Mouse (Mus musculus) intestine, embryonic 15.5 days (tissue): ENCODE measurements around the gene Hist1h2bl. TPM values are rescaled to one million over a fixed set of nuclear protein-coding genes. Genes with fewer than 3 reads are reported as not detected.
"Not testable (repeated sequence)": the region's sequence is repeated elsewhere in the genome, so short reads cannot be mapped to it uniquely, and the experiment has no call there.

ENCODE experiments used
- ATAC-seq: fragments of 200-750 bp; cut with Nextera tagmentation; 2 replicates; pipeline ENCODE4 v1.8.0; 2017; ENCODE audit warnings: moderate TSS enrichment, moderate library complexity
- H3K27ac ChIP-seq: fragments of 300-500 bp; sonication (generic); 2 replicates; pipeline ENCODE4 v1.5.1; 2015; ENCODE audit warnings: mild to moderate bottlenecking, inconsistent platforms
- H3K27me3 ChIP-seq: fragments of 300-500 bp; sonication (generic); replicated peaks from 2 replicates; pipeline ENCODE4 v1.6.1; 2015; ENCODE audit warnings: inconsistent platforms
- H3K36me3 ChIP-seq: fragments of 300-500 bp; sonication (generic); 2 replicates; pipeline ENCODE4 v1.6.1; 2015; ENCODE audit warnings: inconsistent platforms
- H3K4me1 ChIP-seq: fragments of 300-500 bp; sonication (generic); replicated peaks from 2 replicates; pipeline ENCODE4 v1.6.1; 2015; ENCODE audit warnings: inconsistent platforms
- H3K4me2 ChIP-seq: fragments of 300-500 bp; sonication (generic); replicated peaks from 2 replicates; pipeline ENCODE4 v1.6.1; 2015; ENCODE audit warnings: mild to moderate bottlenecking, inconsistent platforms
- H3K4me3 ChIP-seq: fragments of 300-500 bp; sonication (generic); replicated peaks from 2 replicates; pipeline ENCODE4 v1.5.1; 2015; ENCODE audit warnings: inconsistent platforms
- H3K9ac ChIP-seq: fragments of 300-500 bp; sonication (generic); 2 replicates; pipeline ENCODE4 v1.6.1; 2015; ENCODE audit warnings: inconsistent platforms
- H3K9me3 ChIP-seq: fragments of 300-500 bp; sonication (generic); 2 replicates; pipeline ENCODE4 v1.6.1; 2016; ENCODE audit warnings: inconsistent platforms
- WGBS: fragments of 180-500 bp; shearing (Covaris S2); methylation state at CpG from one replicate; pipeline ENCODE4 v1.1.7; 2015; 5-methylcytosine and 5-hydroxymethylcytosine counted together
- polyA plus RNA-seq: library from polyadenylated mRNA; unstranded; fragments of >200 nt; fragmentation: Nextera tagmentation; extraction: Ambion mirVana; gene quantifications from 2 replicates; pipeline ENCODE4 v1.2.1, GENCODE M21; 2015

The Hist1h2bl gene
- polyA plus RNA-seq, 1 experiment from 2014 or later = 1.4 TPM

- H3K9me3 ChIP-seq = no peaks in the 10 kb centered on the region
- H3K9ac ChIP-seq = no peak overlapping the region
- no peak overlapping the region for H3K27ac ChIP-seq
- H3K4me3 ChIP-seq = no peak overlapping the region
- H3K4me2 ChIP-seq = no peak overlapping the region
- WGBS = 33% methylated on average over 1 of the region's 1 CpGs
- 0 out of 2 replicates have a peak, but pooled peaks cover 4% of the 10 kb centered on the region for H3K4me1 ChIP-seq
- no peak for ATAC-seq
- no peaks in the 10 kb centered on the region for H3K36me3 ChIP-seq
- no peaks in the 10 kb centered on the region for H3K27me3 ChIP-seq
Observed at GRCm38 (mm10) chr13:21745006-21745405, 29.1 kb upstream of the Hist1h2bl start.

DNA sequence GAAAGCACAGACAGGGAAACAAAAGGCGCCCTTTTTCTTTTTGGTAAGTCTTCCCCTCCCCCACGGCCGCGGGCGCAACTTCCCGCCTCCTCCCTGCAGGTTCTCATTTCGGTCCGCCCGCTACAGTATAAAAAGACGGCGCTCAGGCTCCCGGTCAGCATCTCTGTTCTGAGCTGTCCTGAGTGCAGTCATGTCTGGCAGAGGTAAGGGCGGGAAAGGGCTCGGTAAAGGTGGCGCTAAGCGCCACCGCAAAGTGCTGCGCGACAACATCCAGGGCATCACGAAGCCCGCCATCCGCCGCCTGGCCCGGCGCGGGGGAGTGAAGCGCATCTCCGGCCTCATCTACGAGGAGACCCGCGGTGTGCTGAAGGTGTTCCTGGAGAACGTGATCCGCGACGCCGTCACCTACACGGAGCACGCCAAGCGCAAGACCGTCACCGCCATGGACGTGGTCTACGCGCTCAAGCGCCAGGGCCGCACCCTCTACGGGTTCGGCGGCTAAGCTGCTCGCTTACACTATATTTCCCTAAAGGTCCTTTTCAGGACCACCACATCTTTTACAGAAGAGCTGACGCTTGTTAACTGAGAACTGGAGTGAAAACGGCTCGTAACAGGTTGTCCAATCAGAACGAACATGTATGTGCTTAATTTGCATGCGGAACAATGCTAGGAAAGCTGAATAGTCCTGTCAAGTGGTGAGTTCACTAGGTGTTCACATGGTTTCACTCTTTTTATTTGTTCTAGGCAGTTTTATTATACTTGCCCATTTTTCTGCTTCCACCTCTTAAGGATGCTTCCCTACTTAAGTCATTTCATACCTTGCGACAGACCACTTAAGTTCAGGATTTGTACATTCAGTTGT lies 19.2 kb upstream of the Hist1h2bl start, which contains the start of gene Hist1h4j:
TSS of gene Hist1h4j (plus strand) at position 159 of the 862 bp plus-strand sequence.
- ATAC-seq = peak; percentile 92
- H3K4me3 ChIP-seq = peak within 1 kb of the TSS; percentile 45
- H3K9ac ChIP-seq = peak within 1 kb of the TSS; percentile 60
- H3K36me3 ChIP-seq, H3K9me3 ChIP-seq, H3K4me1 ChIP-seq, H3K27me3 ChIP-seq: not testable (repeated sequence)
- under 1% methylated on average over 43 of the region's 56 CpGs for whole genome bisulfite sequencing
- peak within 1 kb of the TSS; percentile 96 for H3K27ac ChIP-seq
- H3K4me2 ChIP-seq = peak within 1 kb of the TSS; percentile 57

- Histone ChIP-seq H3K9ac (peak overlapping the region; percentile 60), H3K9me3 (no peaks in the 10 kb centered on the region), H3K4me2 (peak overlapping the region; percentile 57), H3K27ac (peak overlapping the region; percentile 96), H3K4me1 (no peaks in the 10 kb centered on the region; the same call in 1 of the 2 replicates), H3K4me3 (peak overlapping the region; percentile 45), H3K36me3 (no peaks in the 10 kb centered on the region), H3K27me3 (no peaks in the 10 kb centered on the region)
- ATAC-seq = peak; percentile 84
- WGBS = under 1% methylated on average over 21 of the region's 21 CpGs
Observed at GRCm38 (mm10) chr13:21734010-21734905, 18.3 kb upstream of the Hist1h2bl start.

DNA sequence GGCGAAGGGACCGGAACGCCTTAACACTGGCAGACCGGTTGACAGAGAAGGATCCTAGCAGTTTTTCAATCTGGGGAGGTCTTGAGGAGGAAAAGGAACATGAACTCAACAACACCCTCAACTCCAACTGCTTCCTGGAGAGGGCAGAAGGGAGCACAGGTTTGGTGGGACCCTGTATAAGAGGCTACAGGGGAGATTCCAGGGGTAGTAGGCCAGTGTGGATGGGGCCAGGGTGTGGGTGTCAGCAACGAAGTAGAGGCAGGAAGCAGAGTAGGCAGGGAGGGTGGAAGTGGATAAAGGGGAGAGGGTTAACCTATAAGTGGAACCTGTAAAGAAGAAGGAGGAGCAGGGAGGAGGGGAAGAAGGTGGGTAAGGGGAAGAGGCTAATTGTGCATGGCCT lies 17.5 kb upstream of the Hist1h2bl start:
- 80% methylated on average over 5 of the region's 5 CpGs for WGBS
- no peaks in the 10 kb centered on the region; the same call in 1 of the 2 replicates for H3K4me1 ChIP-seq
- H3K4me2 ChIP-seq = no peak overlapping the region
- H3K36me3 ChIP-seq = no peaks in the 10 kb centered on the region
- H3K9ac ChIP-seq = no peak overlapping the region
- no peak for ATAC-seq
- no peak overlapping the region for H3K27ac ChIP-seq
- no peak overlapping the region for H3K4me3 ChIP-seq
- no peaks in the 10 kb centered on the region for H3K9me3 ChIP-seq
- no peaks in the 10 kb centered on the region for H3K27me3 ChIP-seq

- ATAC-seq = no peak
- H3K36me3 ChIP-seq = no peaks in the 10 kb centered on the region
- WGBS = 61% methylated on average over 1 of the region's 1 CpGs
- no peak overlapping the region for H3K4me2 ChIP-seq
- H3K27me3 ChIP-seq = no peaks in the 10 kb centered on the region
- H3K9ac ChIP-seq = no peak overlapping the region
- no peak overlapping the region for H3K4me3 ChIP-seq
- no peaks in the 10 kb centered on the region for H3K9me3 ChIP-seq
- H3K4me1 ChIP-seq = no peaks in the 10 kb centered on the region; the same call in 1 of the 2 replicates
- no peak overlapping the region for H3K27ac ChIP-seq
Observed at GRCm38 (mm10) chr13:21729544-21729943, 13.6 kb upstream of the Hist1h2bl start.

DNA sequence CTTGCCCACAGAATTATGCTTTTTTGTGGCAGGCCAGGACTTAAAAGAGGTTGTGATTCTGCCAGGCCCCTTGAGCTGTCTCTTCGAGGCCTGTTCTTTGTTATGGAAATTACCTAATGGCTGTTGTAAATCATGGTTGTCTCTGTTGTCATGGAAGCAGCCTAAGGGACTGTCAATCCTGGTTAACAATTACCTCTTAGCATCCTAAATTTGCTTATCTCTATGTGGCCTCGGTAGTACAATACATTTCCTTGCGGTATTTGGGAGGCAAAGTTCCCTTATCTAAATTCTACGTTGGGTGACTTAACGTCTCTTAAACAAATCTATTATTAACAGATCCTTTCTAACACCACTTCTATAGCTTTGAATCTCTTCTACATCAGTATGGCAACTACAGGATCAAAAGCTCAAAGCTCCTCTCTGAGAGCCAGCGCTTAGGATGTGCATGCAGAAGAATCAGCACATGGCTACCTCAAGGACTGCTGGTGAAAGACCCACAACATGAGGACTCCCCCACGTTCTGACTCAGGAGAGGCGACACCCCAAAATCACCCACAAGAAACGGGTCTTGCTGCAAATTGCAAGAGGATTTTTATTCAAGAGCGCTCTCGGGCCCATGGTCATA lies 12.1 kb upstream of the Hist1h2bl start:
- Histone ChIP-seq H3K36me3 (no peaks in the 10 kb centered on the region), H3K27me3 (no peaks in the 10 kb centered on the region), H3K27ac (no peak overlapping the region), H3K4me3 (no peak overlapping the region), H3K9me3 (no peaks in the 10 kb centered on the region), H3K4me2 (no peak overlapping the region), H3K9ac (no peak overlapping the region), H3K4me1 (no peaks in the 10 kb centered on the region; the same call in 1 of the 2 replicates)
- 30% methylated on average over 11 of the region's 11 CpGs for WGBS
- peak; percentile 69 for ATAC-seq

GRCm38 (mm10) chr13:21722993-21723836 lies 7.3 kb upstream of the Hist1h2bl start:
- Histone ChIP-seq H3K36me3 (no peaks in the 10 kb centered on the region), H3K27ac (no peak overlapping the region; the same call in 1 of the 2 replicates), H3K27me3 (no peaks in the 10 kb centered on the region), H3K4me1 (peaks cover 7% of the 10 kb centered on the region), H3K9ac (no peak overlapping the region), H3K9me3 (no peaks in the 10 kb centered on the region), H3K4me3 (no peak overlapping the region), H3K4me2 (peak overlapping the region; percentile 60; the same call in 1 of the 2 replicates)
- no peak for ATAC-seq
- 38% methylated on average over 5 of the region's 5 CpGs for WGBS

GRCm38 (mm10) chr13:21722373-21722925 lies 6.5 kb upstream of the Hist1h2bl start:
- Histone ChIP-seq H3K4me2 (peak overlapping the region; percentile 60), H3K4me3 (peak overlapping the region; percentile 29), H3K36me3 (no peaks in the 10 kb centered on the region), H3K27ac (peak overlapping the region; percentile 87), H3K4me1 (peaks cover 8% of the 10 kb centered on the region), H3K9me3 (no peaks in the 10 kb centered on the region), H3K27me3 (no peaks in the 10 kb centered on the region), H3K9ac (peak overlapping the region; percentile 41)
- peak; percentile 17 for ATAC-seq
- 3% methylated on average over 11 of the region's 11 CpGs for WGBS

- whole genome bisulfite sequencing = under 1% methylated on average over 37 of the region's 37 CpGs
- H3K4me1 ChIP-seq, H3K27me3 ChIP-seq, H3K9me3 ChIP-seq, H3K36me3 ChIP-seq: not testable (repeated sequence)
- Histone ChIP-seq H3K4me2 (peak within 1 kb of the TSS; percentile 61), H3K4me3 (peak within 1 kb of the TSS; percentile 37), H3K27ac (peak within 1 kb of the TSS; percentile 87), H3K9ac (peak within 1 kb of the TSS; percentile 41)
- ATAC-seq = peak; percentile 96
Observed at GRCm38 (mm10) chr13:21721757-21722372, 5.9 kb upstream of the Hist1h2bl start, which contains the start of gene Hist1h2bm. Hist1h2bm (plus strand) TSS chr13:21722044.

DNA sequence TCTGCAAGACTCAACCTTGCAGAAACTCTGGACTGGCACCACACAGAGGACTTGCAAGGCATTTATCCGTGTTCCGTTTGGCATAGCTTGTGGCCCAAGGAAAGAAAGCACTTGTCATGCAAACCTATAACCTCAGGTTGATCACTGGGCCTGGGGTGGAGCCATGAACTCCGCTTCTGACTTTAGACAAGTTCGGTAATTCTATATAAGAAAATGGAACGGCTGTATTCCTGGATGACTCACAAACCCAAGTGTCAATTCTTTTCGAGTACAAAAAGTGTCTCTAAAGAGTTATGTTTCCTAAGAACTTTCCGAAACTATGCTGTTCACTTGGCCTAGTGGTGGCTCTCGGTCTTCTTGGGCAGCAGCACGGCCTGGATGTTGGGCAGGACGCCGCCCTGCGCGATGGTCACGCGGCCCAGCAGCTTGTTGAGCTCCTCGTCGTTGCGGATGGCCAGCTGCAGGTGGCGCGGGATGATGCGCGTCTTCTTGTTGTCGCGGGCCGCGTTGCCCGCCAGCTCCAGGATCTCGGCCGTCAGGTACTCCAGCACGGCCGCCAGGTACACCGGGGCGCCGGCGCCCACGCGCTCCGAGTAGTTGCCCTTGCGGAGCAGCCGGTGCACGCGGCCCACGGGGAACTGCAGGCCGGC lies 5.3 kb upstream of the Hist1h2bl start:
- Histone ChIP-seq H3K4me3 (peak overlapping the region; percentile 37), H3K4me2 (peak overlapping the region; percentile 61), H3K9ac (peak overlapping the region; percentile 30; the same call in 1 of the 2 replicates), H3K27ac (peak overlapping the region; percentile 82)
- H3K27me3 ChIP-seq, H3K36me3 ChIP-seq, H3K9me3 ChIP-seq, H3K4me1 ChIP-seq: not testable (repeated sequence)
- ATAC-seq = peak; percentile 29
- 2% methylated on average over 27 of the region's 44 CpGs for WGBS
